Mouse (Mus musculus): Measurements from ENCODE around the gene Rnf168.
"Not testable (repeated sequence)": the region's sequence is repeated elsewhere in the genome, so short reads cannot be mapped to it uniquely, and the experiment has no call there.

Rnf168 gene

DNA sequence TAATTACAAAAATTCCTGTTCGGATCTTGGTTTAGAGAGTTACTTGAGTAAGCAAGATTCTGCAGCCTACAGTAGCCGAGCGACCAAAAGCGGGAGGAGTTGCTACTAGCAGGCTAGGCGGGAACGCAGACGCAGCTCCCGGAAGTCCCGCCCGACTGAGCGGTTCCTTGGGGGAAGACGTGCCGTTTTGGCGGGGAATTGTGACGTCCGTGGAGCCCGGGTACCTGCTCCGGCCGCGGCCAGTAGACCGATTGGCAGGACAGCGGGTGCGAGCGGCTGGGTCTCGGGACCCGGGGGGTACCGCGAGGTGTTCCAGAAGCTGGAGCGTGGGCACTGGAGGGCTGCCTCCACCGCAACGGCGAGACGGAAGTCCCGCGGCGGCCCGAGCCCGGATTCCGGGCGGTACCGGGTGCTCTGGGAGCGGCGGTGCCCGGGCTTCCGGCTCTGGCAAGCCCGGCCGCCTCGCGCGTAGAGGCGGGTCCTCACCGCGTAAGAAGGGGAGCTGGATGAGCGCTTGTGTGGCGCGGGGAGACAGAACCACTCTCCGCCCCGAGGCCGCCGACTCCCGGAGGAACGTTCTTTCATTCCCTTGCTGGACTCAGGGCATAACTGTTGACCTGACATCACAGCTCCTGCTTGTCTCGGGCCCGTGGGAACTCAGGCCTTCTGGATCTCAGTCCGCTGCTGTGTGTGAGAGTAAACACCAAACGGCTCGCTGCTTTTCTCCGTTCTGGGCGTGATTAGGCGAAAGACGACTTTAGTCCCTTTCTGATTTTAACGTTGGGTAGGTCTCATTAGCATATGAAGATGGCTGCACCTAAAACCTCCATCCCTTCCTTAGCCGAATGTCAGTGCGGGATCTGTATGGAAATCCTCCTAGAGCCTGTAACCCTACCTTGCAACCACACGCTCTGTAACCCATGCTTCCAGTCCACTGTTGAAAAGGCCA lies at the start of gene Rnf168:
Gene Rnf168 (plus strand): TSS at position 152 of the 949 bp plus-strand sequence.
- peak; percentile 98 for DNase-seq (ENCODE audit: low read depth, low spot score)

DNA sequence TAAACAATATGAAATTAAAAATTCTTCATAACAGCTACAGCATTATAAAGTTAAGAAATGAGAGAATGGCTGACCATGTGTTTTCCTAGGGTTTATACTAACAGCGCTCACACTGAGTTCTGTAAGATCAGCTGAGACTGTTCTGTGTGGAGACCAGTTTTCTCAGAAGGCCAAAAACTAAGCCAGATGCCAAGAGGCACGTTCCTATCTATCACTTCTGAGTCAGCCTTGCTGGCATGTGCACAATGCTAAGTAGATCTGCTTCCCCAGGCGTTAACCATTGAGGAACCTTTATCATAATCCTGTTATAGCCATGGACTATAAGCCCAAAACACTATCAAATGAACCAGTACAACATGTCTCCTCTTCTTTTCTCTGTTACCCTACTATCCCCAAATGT lies 45.2 kb upstream of the Rnf168 start:
- peak; percentile 19 for DNase-seq (ENCODE audit: low read depth, low spot score)

DNA sequence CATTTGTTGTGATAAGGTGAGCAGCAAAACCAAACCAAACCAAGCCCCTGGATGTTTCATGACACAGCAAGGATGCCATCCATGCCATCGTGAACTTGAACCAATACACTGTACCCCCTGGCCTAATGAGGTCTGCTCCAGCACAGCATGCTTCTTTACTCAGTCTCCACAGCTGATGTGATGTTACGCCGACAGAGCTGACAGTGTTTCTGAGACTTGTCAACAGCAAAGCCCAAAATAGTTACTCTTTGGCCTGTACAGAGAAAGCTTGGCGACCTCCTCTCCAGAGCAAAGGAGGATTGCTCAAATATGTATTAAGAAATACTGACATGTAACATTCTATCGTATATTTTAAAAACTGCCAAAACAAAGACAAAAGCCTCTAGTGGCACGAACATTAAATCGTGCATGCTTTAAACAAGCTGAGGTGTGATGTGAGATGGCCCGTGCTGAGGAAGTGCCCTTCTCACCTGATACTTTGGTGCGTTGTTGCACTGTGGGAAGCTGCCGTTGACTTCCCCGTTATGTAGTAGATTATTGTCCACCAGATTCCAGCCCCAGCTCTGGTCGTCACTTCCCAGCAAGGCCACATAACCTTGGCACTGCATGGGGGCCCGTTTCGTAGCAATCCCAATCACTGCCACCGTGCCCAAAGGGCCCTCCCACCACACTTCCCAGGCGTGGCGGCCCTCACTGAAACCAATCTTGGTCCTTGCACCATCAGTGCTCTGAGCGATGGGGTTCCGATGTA lies 39.2 kb upstream of the Rnf168 start:
- DNase-seq (ENCODE audit: low read depth, low spot score): no peak

DNA sequence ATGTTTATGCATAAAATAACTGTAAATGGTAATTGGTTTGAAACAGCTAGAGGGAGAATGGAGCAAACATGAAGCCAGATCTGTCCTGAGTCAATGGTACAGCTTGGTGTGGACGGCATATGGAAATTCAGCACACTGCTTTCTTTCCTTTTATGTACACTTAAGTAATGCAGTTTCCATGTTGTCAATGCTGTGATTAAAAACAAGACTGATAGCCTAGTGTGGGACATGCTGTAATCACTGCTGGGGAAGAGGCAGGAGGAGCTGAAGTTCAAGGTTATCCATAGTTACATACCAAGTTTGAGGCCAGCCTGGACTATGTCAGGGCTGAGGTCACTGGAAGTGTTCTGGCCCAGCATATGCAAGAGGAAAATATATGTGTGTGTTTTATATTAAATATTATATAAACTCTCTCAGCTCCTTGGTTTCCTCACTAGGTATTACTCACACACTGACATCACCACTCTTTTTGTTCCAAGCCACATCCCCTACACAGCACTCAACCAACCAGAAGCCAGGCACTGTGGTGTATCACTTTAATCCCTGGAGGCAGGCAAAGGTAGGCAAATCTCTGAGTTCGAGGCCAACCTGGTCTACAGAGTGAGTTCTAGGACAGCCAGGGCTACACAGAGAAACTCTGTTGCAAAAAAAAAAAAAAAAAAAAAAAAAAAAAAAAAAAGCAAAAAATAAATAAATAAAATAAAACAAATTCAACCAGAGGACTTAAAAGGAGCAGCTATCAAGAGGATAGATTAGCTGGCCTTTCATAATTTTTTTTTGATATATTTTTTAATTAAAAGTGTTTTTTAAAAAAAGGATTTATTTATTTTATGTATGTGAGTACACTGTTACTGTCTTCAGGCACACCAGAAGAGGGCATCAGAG lies 37.6 kb upstream of the Rnf168 start:
- no peak for DNase-seq (ENCODE audit: low read depth, low spot score)

DNA sequence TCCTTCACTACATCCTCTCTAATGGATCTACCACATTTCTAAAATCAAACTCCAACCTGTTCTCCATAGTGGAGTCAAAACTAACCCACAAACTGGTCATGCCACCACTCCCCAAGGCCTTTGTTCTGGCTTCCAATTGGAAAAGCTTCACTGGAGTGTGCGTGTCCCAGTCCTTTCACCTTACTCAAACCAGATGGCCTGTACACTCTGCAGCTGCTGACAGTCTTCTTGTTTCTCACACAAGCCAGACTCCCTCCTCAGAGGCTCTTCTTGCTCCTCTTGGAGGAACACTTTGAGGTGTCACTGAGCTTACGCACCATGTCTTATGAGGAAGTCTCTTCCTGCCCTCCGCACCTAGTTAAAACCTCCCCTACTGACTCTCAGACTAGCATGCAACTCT lies 33.4 kb upstream of the Rnf168 start:
- no peak for DNase-seq (ENCODE audit: low read depth, low spot score)

DNA sequence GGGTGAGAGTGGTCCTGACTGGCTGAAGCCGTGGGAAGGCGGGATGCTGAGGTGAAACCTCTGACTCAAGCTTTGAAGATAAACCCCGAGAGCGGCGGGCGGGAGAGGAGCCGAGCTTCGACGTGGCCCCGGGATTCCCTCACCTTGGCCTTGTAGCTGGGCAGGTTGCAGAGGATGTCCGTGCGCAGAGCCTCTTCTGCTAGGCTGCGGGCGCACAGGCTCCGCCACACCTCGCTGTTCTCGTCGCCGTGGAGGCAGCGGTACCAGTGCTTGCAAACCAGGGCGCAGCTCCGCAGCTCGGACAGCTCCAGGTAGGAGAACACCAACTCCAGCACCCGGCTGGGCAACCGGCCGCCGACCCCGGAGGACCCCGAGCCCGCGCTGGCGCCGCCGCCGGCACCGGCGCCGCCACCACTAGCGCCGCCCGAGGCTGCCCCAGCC lies 30.9 kb upstream of the Rnf168 start:
- DNase-seq (ENCODE audit: low read depth, low spot score): peak; percentile 69

DNA sequence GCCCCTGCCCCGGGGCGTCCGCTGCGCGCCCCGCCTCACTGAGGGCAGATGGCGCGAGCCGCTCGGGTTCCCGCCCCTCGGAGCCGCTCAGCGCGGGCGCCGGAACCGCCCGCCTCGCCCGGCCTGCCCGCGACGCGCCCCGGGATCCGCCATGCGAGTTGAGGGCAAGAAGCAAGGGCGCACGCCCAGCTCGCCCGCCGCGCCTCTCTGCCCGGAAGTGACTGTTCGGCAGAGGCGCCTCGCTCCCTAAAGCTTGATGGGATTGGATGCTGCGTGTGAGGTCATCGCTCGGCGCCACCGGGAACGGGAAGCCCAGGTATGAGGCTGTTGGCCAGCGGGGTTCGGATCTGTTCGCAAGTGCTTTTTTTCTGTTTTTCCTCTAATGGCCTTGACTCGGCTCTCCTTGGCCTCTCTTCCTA lies 30.3 kb upstream of the Rnf168 start, which contains the start of the genes Fbxo45 and Wdr53:
Gene Fbxo45 (minus strand): TSS at position 207 of the 419 bp plus-strand sequence.
Gene Wdr53 (plus strand): TSS at position 276 of the 419 bp plus-strand sequence.
- DNase-seq (ENCODE audit: low read depth, low spot score): peak; percentile 99

DNA sequence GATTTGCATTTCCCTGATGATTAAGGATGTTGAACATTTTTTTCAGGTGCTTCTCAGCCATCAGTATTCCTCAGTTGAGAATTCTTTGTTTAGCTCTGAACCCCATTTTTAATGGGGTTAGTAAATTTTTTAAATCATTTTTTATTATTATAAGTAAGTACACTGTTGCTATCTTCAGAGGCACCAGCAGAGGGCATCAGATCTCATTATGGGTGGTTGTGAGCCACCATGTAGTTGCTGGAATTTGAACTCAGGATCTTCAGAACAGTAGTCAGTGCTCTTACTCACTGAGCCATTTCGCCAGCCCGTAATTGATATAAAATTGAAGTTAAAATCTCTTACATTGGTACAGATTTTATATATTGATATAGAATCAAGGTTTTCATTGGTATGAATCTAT lies 13.0 kb upstream of the Rnf168 start:
- DNase-seq (ENCODE audit: low read depth, low spot score): peak; percentile 30

DNA sequence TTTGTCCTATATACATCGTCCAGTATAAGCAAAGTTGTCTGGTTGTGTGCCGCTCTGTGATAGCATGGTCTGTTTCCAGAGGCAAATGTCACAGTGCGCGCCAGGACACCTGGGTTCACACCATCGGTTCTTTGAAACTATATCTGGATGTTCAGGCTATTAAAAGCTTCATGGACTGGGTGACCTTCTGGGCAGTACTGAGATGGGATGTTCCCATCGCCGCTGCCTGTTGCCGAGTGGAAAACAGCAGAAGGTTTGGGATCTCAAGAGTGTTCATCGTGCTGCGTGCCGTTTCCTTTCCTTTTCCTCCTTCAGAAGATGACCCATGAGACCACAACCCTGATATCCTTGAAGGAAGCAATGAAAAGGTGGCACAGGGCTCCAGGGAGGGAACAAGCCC lies 6.0 kb upstream of the Rnf168 start, which contains the start of gene Smco1:
Gene Smco1 (plus strand): TSS at position 178 of the 400 bp plus-strand sequence.
- no peak for DNase-seq (ENCODE audit: low read depth, low spot score)

DNA sequence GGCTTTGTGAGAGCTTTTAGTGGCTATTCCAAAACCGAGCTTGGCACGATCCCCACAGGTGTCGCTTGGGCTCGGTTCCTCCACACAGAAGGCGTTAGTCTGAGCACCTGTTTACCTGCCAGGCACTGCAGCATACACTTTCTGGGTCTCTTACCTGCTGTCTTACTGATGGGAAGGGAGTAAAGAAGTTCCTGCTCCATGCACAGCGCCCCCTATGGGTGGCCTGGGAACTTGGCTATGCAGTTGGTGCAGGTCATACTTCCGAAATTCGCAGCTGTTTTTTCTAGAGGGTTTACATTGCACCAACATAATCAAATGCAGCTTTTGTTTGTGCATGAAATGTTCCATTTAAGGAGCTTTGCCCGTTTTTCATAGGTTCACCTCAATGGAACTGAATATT lies 3.9 kb upstream of the Rnf168 start:
- no peak for DNase-seq (ENCODE audit: low read depth, low spot score)

DNA sequence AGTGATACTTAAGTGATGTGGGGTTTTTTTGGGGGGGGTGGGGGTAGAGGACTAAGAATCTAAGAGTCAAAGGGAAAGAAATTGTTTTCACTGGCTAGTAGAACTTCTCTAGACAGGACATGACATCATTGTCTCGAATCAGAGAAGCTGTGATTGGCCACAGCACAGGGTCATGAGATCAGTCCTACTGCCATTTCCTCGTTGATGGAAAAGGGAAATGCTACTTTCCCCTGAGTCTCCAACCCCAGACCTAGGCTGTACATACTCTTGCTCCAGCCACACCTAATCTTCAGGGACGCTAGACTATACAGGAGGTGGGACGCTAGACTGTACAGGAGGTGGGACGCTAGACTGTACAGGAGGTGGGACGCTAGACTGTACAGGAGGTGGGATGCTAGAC lies 2.2 kb upstream of the Rnf168 start:
- DNase-seq (ENCODE audit: low read depth, low spot score): no peak

DNA sequence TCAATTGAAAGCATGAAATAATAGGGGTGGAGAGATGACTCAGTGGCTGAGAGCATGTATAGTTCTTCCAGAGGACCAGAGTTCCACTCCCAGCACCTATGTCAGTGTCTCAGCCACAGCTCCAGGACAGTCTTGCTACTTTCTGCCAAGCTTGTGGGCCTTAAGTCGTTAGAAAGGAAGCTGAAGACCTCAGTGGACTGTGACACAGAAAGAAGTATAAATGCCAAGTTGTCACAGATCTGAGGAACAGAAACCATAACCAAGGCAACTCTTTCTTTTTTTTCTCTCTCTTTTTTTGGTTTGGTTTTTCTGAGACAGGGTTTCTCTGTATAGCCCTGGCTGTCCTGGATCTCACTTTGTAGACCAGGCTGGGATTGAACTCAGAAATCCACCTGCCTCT lies 1.4 kb upstream of the Rnf168 start:
- DNase-seq (ENCODE audit: low read depth, low spot score): no peak

DNA sequence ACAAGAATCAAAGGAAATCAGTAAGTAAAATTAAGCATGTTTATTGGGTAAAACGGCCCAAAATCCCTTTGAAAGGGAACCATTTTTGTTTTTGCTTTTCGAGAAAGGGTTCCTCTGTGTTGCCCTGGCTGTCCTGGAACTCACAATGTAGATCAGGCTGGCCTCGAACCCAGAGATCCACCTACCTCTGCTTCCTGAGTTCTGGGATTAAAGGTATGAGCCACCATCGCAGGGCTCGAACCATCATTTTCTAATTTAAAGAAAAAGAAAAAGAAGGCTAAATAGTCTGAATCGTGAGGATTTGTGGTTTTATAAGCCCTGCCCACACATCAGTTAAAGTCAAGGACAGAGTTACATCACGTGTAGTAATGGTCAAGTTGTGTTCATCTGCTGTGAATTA lies 1.1 kb downstream of the Rnf168 start:
- DNase-seq (ENCODE audit: low read depth, low spot score): no peak

DNA sequence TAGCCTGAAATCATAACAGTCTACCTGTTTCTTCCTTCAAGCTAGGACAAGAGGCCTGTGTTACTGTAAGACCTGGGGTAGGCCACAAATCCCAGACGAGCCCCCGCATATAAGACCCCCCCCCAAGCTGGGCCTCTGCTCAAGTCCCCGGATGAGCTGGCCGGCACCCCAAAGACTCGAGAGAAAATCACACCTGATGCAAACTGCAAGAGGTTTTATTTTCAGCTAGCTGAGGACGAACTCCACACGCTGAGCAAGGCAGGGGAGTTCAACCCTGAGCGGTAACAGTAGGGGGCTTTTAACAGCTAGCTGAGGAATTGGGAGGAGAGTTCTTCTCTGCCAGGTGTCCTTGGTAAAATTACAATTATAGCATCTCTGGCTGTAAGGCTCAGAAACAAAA lies 3.0 kb downstream of the Rnf168 start:
- DNase-seq (ENCODE audit: low read depth, low spot score): no peak

DNA sequence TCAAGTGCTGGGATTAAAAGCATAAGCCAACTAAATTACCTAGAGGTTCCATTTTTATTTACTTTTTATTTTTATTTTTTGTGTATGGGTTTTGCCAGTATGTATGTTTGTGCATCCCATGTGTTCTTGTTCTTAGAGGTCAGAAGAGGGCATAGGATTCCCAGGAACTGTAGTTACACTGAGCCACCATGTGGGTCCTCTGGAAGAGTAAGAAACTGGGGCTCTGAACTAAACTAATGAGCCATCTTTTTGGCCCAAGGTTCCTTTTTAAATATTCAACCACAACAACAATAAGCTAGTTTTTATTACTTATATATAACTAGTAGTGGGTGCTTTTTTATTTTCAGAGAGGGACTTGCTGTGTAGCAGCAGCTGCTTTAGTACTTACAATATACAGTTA lies 5.3 kb downstream of the Rnf168 start:
- DNase-seq (ENCODE audit: low read depth, low spot score): no peak

DNA sequence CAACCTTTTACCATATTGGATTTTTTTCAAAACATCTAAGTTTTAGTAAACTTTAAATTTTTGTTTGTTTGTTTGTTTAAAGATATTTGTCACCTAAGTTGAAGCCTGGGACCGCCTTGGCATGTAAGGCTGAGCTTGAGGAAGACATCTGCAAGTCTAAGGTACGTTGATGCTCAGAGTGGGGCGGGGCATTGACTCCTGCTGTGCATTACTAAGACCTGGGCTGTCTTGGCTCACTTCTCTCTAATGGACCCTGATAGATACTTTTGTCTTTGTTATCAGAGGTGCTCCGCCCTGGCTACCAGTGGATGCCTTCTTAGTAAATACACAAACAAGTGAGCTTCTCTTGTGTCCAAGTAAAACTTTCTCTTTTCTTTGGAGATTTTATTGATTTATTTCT lies 14.6 kb downstream of the Rnf168 start:
- DNase-seq (ENCODE audit: low read depth, low spot score): no peak

DNA sequence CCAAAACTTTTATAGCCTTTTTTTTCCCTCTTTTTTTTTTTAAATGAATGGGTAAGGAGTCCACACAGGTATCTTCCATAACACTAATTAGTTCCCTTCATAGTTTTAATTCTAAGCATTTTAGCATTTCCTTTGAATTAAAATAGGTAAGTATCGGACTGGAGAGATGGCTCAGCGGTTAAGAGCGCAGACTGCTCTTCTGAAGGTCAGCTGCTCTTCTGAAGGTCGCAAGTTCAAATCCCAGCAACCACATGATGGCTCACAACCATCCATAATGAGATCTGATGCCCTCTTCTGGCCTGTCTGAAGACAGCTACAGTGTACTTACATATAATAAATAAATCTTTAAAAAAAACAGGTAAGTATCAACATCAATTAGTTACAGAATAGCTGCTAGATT lies 22.4 kb downstream of the Rnf168 start:
- not testable (repeated sequence) for DNase-seq (ENCODE audit: low read depth, low spot score)

DNA sequence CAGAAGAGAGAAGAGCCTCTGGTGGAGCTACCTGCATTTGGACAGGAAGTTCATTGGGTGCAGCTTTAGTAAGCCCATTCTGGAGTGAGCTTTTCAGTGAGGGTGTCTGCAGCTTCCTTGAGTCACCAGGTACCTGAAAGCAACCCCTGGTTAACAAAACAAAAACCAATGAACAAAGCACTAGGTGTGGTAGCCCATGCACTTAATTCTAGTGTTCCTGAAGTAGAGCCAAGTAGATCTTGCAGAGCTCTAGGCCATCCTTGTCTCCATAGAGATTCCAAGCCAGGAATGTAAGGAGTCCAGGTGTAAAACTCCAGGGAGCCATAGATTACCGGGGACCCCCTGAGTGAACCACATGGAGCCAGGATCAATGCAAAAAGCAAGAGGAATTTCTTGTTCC lies 25.8 kb downstream of the Rnf168 start:
- no peak for DNase-seq (ENCODE audit: low read depth, low spot score)

DNA sequence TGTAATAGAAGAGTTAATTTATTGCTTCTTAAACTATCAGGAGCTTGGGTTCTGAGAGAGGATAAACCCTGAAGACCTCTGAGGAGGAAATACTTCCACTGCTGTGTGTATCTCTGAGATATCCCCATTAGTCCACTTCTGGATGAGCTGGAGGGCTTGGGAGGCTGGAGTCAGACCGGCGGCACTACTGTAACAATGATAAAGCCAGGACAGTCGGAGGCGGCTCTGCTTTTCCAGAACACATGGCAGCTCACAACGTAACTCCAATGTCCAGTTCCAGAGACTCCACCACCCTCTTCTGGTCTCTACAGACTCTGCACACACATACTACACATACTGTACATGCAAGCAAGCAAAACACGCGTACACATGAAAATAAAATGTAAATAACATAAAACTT lies 26.6 kb downstream of the Rnf168 start:
- DNase-seq (ENCODE audit: low read depth, low spot score): no peak

DNA sequence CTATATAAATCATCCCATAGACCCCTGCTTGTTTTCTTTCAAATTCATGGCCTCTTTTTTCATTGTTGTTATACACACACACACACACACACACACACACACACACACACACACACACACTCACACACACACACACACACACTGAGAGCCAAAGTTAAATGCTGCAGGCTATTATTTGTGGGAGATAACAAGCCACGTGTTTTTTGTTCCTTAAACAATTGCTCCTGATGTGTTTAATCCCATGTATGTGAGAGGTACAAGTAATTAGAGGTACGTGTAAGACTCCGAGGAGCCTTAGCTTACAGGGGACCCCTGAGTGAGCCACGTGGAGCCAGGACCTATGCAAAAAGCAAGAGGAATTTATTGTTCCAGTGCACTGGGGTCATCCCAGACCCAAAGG lies 34.7 kb downstream of the Rnf168 start:
- DNase-seq (ENCODE audit: low read depth, low spot score): no peak

DNA sequence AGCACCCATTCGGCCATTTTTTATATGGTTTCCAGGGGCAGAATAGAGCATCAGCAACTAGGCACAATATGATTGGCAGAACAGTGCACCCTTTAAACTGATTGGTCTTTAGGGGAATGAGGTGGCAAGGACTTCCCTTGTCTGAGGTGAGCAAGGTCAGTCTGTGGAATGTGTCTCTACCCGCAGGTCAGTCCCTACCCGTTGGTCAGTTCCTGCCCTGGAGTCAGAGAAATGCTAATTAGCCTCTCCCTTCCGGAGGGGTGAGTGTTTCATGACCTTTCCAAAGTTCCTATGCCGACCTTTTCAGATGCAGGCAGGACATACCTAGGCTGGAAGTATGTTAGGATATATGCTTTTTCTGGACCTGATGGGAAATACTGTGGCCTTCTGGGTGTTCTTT lies 35.1 kb downstream of the Rnf168 start:
- DNase-seq (ENCODE audit: low read depth, low spot score): no peak
